Mouse (Mus musculus) kidney, adult 2 months (tissue): ENCODE measurements around the gene Tyw5. TPM values are rescaled to one million over a fixed set of nuclear protein-coding genes. Genes with fewer than 3 reads are reported as not detected.

Experiments used
- DNase-seq: peaks from one replicate; pipeline ENCODE4 v3.0.0; 2021
- H3K27ac ChIP-seq: fragments of 200-500 bp; 2 replicates; pipeline ENCODE4 v1.5.1; 2012; ENCODE audit warnings: low read depth, low read length, control low read depth, inconsistent platforms; ENCODE audit not compliant: insufficient read depth
- H3K27me3 ChIP-seq: fragments of 200-500 bp; replicated peaks from 2 replicates; pipeline ENCODE4 v1.6.1; 2012; ENCODE audit warnings: mild to moderate bottlenecking, moderate library complexity, low read length, inconsistent platforms; ENCODE audit not compliant: control insufficient read depth, insufficient read depth
- H3K36me3 ChIP-seq: fragments of 200-500 bp; 2 replicates; pipeline ENCODE4 v1.6.1; 2012; ENCODE audit warnings: mild to moderate bottlenecking, moderate library complexity, low read length, inconsistent platforms; ENCODE audit not compliant: control insufficient read depth, insufficient read depth
- H3K4me1 ChIP-seq: fragments of 200-500 bp; 2 replicates; pipeline ENCODE4 v1.6.1; 2011; ENCODE audit warnings: low read length; ENCODE audit not compliant: control insufficient read depth, insufficient read depth
- H3K4me3 ChIP-seq: fragments of 200-500 bp; 2 replicates; pipeline ENCODE4 v1.5.1; 2011; ENCODE audit warnings: mild to moderate bottlenecking, low read depth, low read length, control low read depth; ENCODE audit not compliant: insufficient read depth
- CTCF ChIP-seq: fragments of 200-500 bp; conservative IDR thresholded peaks from 2 replicates; pipeline ENCODE4 v1.5.1; 2011; ENCODE audit warnings: low read depth, mild to moderate bottlenecking, control low read depth, low read length, moderate library complexity, mixed read lengths; ENCODE audit not compliant: insufficient read depth, insufficient read length
- POLR2A ChIP-seq: fragments of 200-500 bp; IDR thresholded peaks from one replicate; pipeline ENCODE4 v1.6.1; 2011; ENCODE audit warnings: low read depth, low read length, control low read depth
- WGBS: fragments of 180-500 bp; shearing (Covaris S2); methylation state at CpG from one replicate; pipeline ENCODE4 v1.1.7; 2018; 5-methylcytosine and 5-hydroxymethylcytosine counted together
- polyA plus RNA-seq: library from polyadenylated mRNA; depleted of rRNA; stranded (reverse); fragments of >200 nt; gene quantifications from 2 replicates; pipeline ENCODE4 v1.2.3, GENCODE M21; 2012; rRNA removed

Tyw5 gene
- polyA plus RNA-seq, 1 experiment = 4.6 TPM

GRCm38 (mm10) chr1:57351941-57352340 is 55.0 kb downstream of the Tyw5 start:
- WGBS = 39% methylated on average over 1 of the region's 1 CpGs
- Histone ChIP-seq H3K4me3 (no peak overlapping the region), H3K4me1 (no peaks in the 10 kb centered on the region), H3K36me3 (no peaks in the 10 kb centered on the region), H3K27ac (no peak overlapping the region), H3K27me3 (no peaks in the 10 kb centered on the region; the same call in 1 of the 2 replicates)
- TF ChIP-seq POLR2A (no peak), CTCF (no peak)
- no peak for DNase-seq

- H3K4me1 ChIP-seq = no peaks in the 10 kb centered on the region
- TF ChIP-seq CTCF (no peak), POLR2A (no peak)
These were observed 59.4 kb downstream of the Tyw5 start for GRCm38 (mm10) chr1:57347487-57347886.

GRCm38 (mm10) chr1:57341197-57341596 is 65.7 kb downstream of the Tyw5 start:
- WGBS = 57% methylated on average over 2 of the region's 2 CpGs
- H3K4me1 ChIP-seq = no peaks in the 10 kb centered on the region
- no peak overlapping the region for H3K4me3 ChIP-seq
- DNase-seq = no peak
- TF ChIP-seq POLR2A (no peak), CTCF (no peak)
- no peaks in the 10 kb centered on the region for H3K36me3 ChIP-seq
- H3K27ac ChIP-seq = no peak overlapping the region
- H3K27me3 ChIP-seq = no peaks in the 10 kb centered on the region; the same call in 1 of the 2 replicates

More at GRCm38 (mm10) chr1:57347487-57347886, 59.4 kb downstream of the Tyw5 start:
- Histone ChIP-seq H3K36me3 (no peaks in the 10 kb centered on the region), H3K4me3 (no peak overlapping the region), H3K27me3 (no peaks in the 10 kb centered on the region; the same call in 1 of the 2 replicates), H3K27ac (no peak overlapping the region)
- DNase-seq = no peak

- no peak for TF ChIP-seq POLR2A
- TF ChIP-seq CTCF = no peak
- Histone ChIP-seq H3K27ac (no peak overlapping the region), H3K4me3 (no peak overlapping the region), H3K27me3 (no peaks in the 10 kb centered on the region), H3K4me1 (no peaks in the 10 kb centered on the region), H3K36me3 (no peaks in the 10 kb centered on the region)
- DNase-seq = peak; percentile 12
- WGBS = 42% methylated on average over 14 of the region's 14 CpGs
These were observed 67.6 kb downstream of the Tyw5 start for GRCm38 (mm10) chr1:57339156-57339796.

Other genes with a start within 250 kb of the Tyw5 start
- gene 1700066M21Rik, start 29.5 kb downstream of the Tyw5 start, polyA plus RNA-seq = 2.8 and 15.2 TPM in 2 replicates
- 6.0 and 7.3 TPM in 2 replicates for gene Maip1, start 773 bp downstream of the Tyw5 start, polyA plus RNA-seq